Mouse (Mus musculus): Measurements from ENCODE around the gene H2-D1.

H2-D1 gene

GRCm38 (mm10) chr17:35255301-35255700 lies 7.2 kb upstream of the H2-D1 start:
- no peak for DNase-seq (ENCODE audit: low read depth in 2 of 2, low spot score in 2 of 2)

DNA sequence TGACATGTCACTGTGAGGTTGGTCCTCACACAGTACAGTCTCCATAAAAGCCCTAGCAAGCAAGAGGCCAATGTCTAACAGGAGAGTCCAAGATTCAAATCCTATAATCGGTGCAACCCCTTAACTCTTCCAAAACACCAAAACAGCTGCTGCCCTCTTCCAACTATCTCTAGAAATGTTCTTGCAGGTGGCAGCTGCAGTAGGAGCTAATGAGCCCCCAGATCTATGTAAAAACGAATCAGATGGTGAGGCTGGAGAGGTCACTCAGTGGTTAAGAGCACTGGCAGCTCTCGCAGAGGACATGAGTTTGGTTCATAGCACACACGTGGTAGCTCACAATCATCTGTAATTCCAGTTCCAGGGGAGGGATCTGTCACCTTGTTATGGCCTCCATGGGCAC lies 6.8 kb upstream of the H2-D1 start:
- DNase-seq (ENCODE audit: low read depth in 2 of 2, low spot score in 2 of 2), result no peak

GRCm38 (mm10) chr17:35257378-35257777 lies 5.2 kb upstream of the H2-D1 start:
- no peak for DNase-seq (ENCODE audit: low read depth in 2 of 2, low spot score in 2 of 2)

- peak; percentile 92 to 98 for DNase-seq (ENCODE audit: low read depth in 2 of 2, low spot score in 2 of 2)
These were observed 4.6 kb upstream of the H2-D1 start for GRCm38 (mm10) chr17:35257824-35258491.

DNA sequence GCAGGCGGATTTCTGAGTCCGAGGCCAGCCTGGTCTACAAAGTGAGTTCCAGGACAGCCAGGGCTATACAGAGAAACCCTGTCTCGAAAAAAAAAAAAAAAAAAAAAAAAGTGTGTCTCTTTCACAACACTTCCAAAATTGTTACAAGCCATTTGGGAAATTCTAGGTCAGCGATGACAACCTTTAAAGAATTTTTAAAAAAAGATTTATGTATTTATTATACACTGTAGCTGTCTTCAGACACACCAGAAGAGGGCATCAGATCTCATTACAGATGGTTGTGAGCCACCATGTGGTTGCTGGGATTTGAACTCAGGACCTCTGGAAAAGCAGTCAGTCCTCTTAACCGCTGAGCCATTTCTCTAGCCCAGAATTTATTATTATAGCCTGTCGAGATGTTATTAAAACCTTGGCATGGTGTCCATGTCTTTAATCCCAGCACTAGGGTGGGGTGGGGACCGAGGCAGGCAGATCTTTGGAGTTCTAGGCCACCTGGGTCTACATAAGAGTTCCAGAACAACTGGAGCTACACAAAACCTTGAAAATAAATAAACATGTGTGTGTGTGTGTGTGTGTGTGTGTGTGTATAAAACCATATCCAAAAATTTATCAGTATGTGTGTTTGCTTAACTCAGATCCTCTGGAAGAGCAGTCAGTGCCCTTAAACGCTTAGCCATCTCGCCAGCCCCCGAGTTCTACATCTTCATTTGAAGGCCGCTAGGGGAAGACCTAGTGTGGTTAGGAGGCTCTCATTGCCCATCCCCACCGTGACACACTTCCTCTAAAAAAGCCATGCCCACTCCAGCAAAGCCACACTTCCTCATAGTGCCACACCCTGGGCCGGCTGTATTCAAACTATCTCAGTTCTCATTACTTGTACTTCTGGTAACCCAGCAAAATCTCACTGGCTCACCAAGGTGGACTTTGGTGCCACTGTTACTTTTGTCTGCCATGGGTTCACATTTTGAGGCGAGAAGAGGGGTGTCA lies 3.7 kb upstream of the H2-D1 start:
- DNase-seq (ENCODE audit: low read depth in 2 of 2, low spot score in 2 of 2), result peak; percentile 66 to 76

DNA sequence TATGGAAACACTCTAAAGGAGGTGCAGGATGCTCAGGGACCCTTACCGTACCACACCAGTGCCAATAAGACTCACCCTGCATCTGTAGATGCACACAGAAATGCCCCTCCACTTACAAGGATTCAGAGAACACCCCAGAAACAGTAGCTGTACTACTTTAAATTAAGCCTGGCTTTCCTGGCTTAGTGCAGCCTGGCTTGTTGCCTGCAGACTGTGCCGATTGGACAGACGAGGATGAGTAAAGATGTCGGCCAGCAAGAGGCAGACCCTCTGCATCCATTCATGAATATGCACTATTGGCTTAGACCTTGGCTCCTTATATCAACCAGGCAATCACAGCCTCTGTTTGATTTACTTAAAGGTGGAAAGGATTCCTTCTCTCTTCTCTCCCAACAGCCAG lies 2.9 kb upstream of the H2-D1 start:
- DNase-seq (ENCODE audit: low read depth in 2 of 2, low spot score in 2 of 2), result no peak

GRCm38 (mm10) chr17:35261651-35262050 lies 879 bp upstream of the H2-D1 start:
- no peak for DNase-seq (ENCODE audit: low read depth in 2 of 2, low spot score in 2 of 2)

GRCm38 (mm10) chr17:35263523-35263883 lies 973 bp downstream of the H2-D1 start:
- DNase-seq (ENCODE audit: low read depth in 2 of 2, low spot score in 2 of 2), result no peak

GRCm38 (mm10) chr17:35267399-35268086 lies 5.0 kb downstream of the H2-D1 start:
- no peak for DNase-seq (ENCODE audit: low read depth in 2 of 2, low spot score in 2 of 2)

GRCm38 (mm10) chr17:35269653-35270347 lies 7.3 kb downstream of the H2-D1 start:
- DNase-seq (ENCODE audit: low read depth in 2 of 2, low spot score in 2 of 2), result no peak

DNA sequence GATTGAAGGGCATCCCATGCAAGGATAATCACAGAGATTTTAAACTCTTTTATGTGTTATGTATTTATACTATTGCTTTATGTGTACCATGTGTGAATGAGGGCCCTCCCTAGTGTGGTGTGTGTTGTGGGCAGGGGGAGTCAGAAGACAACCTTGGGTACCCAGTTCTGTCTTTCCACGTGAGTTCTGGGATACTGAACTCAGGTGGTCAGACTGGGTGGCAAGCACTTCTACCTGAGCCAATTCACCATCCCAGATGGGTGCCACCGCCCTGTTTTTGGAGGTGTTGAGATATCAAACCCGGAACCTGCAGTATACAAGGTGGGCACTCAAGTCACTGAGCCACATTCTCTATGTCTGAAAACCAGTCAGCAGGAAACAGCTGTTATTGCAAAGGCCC lies 9.7 kb downstream of the H2-D1 start:
- DNase-seq (ENCODE audit: low read depth in 2 of 2, low spot score in 2 of 2), result no peak

GRCm38 (mm10) chr17:35274770-35275169 lies 12.2 kb downstream of the H2-D1 start:
- peak; percentile 84 to 87 for DNase-seq (ENCODE audit: low read depth in 2 of 2, low spot score in 2 of 2)

- no peak for DNase-seq (ENCODE audit: low read depth in 2 of 2, low spot score in 2 of 2)
These were observed 13.9 kb downstream of the H2-D1 start for GRCm38 (mm10) chr17:35276304-35276864.

DNA sequence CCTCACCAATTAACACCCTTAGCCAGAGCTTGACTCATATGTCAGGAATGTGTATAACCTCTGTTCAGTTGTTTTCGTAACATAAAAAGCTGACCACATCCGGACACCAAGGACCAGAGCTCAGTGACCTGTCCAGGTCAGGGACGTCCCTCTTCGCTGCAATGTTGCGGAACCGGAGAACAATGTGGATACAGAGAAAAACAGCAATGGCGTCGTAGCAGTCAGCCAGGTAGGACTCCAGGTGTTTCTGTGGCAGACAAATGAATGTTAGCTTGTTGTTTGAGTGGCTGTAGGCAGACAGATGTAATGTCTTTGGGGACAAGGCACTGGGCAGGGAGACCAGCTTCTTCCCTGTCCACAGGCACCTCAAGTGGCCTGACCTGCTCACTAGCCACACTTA lies 15.5 kb downstream of the H2-D1 start:
- DNase-seq (ENCODE audit: low read depth in 2 of 2, low spot score in 2 of 2), result no peak

DNA sequence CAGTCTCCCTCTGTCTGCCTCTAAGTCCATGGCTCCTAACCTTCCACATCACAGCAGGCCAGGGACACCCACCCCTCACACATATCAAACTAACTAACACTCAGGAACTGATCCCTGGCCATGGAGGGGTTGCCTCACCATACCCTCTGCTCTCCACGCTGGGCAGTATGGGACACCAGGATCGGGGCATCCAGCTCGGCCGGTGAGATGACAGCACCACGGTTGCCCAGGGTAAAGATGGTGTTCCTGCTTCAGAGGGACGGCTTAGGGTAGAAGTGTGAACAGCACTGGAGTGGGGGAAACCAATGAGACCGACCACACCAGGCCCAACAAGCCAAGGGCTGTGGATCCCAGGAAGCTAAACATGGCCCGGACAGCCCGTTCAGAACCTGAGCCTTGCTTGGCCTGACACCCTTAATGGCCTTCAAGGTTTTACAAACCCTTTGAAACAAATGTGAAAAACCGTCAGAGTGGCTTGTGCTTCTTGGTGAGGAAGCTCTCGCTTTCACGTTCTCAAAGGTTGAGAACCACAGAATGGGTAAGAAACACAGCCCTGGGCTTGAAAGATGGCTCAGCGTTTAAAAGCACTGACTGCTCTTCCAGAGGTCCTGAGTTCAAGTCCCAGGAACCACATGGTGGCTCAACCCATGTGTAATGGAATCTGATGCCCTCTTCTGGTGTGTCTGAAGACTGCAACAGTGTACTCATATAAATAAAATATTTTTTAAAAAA lies 16.6 kb downstream of the H2-D1 start:
- no peak for DNase-seq (ENCODE audit: low read depth in 2 of 2, low spot score in 2 of 2)

DNA sequence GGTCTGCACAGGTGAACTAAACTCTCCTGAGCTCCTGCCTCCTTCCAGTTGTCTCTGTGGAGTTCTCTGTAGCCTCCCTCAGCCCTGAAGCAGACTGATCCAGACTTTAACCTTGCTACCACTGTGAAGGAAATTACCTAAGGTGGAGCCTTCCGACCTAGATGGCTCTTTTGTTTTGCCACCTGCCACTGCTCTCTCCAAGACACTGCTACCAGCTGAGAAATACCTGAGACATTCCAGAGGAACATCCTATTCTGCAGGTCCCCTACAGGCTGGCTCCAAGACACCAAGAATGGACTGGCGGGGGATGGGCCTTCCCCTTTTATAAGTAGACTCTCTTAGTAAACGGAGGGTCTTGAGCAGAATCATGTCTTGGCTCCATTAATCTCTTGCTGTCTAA lies 17.7 kb downstream of the H2-D1 start:
- DNase-seq (ENCODE audit: low read depth in 2 of 2, low spot score in 2 of 2), result no peak

- no peak for DNase-seq (ENCODE audit: low read depth in 2 of 2, low spot score in 2 of 2)
These were observed 22.9 kb downstream of the H2-D1 start for GRCm38 (mm10) chr17:35285431-35285830.

GRCm38 (mm10) chr17:35295796-35296195 lies 33.3 kb downstream of the H2-D1 start:
- DNase-seq (ENCODE audit: low read depth in 2 of 2, low spot score in 2 of 2), result peak; percentile 83 to 86

DNA sequence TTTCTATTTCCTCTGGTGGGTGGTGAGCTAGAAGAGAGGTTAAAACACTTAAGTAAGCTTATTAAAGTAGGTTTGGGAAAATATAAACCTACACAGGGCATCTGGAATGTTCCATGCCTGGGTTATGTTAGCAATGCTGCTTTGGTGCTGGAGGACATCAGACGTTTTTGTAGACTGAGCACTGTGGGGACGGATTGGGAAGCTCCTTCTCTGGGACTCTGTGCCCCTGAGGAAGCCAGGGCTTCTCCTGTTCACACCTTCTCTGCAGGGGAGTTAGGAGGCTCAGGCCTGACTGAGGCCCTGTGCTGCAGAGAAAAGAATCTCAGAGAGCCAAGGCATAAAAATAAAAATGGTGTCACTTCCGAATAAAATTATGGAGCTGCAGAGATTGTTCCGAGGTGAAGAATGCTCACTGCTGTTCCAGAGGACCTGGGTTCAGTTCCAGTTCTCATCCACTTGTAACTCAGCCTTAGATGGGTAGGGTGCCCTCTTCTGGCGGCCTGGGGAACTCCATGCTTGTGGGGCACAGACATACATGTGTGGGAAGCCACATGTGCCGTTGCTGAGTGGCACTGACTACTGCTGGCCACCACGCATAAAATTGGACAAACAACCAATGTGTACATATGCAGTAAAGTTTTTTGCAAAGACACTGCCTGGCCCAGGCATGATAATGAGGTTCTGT lies 37.9 kb downstream of the H2-D1 start:
- DNase-seq (ENCODE audit: low read depth in 2 of 2, low spot score in 2 of 2), result peak in 1 of 2 experiments; percentile 51

Data from CD8-positive naive resting alpha-beta T cell, adult 2 months (primary cell).